In genomic region chr1:82788070-82788469, GRCm38 (mm10) we compare ENCODE assay signal across 21 mouse cellular contexts. TPM values are rescaled to one million over a fixed set of nuclear protein-coding genes. Genes with fewer than 3 reads are reported as not detected.
DNase-seq lines count a peak whose midpoint lies in the region; ATAC-seq and TF ChIP-seq lines count a peak whose summit lies in the region.
"Had no signal": no experiment of that assay in that cellular context is flagged by ENCODE, and none has a peak within 500 bp of the region (broad histone marks: within the 10 kb centered on the region; RNA-seq: fewer than 3 reads in every experiment).

No protein-coding gene starts in this region.

- ATAC-seq in embryonic facial prominence, embryonic 11.5 days (replicated peaks; ENCODE audit: insufficient number of reproducible peaks, low FRiP score, low TSS enrichment, low read depth) = 0 out of 2 replicates have a peak, but pooled peaks have one; percentile 2
- no peak; the same call in 1 of the 2 replicates for ATAC-seq in kidney, embryonic 16.5 days (ENCODE audit: low FRiP score, low TSS enrichment)

- H3K4me2 ChIP-seq in embryonic facial prominence, embryonic 11.5 days (ENCODE audit: low read depth, low read length) = no peak overlapping the region
- H3K4me2 ChIP-seq in kidney, embryonic 16.5 days (replicated peaks; ENCODE audit: low read depth, low read length) = no peak overlapping the region
- H3K4me2 ChIP-seq: embryonic facial prominence, embryonic 12.5 days; hindbrain, embryonic 15.5 days; limb, embryonic 15.5 days; neural tube, embryonic 12.5 days had no signal

- WGBS in embryonic facial prominence, embryonic 11.5 days = 53% methylated on average over 7 of the region's 7 CpGs
- 60% methylated on average over 7 of the region's 7 CpGs for WGBS in embryonic facial prominence, embryonic 10.5 days
- 75% methylated on average over 7 of the region's 7 CpGs for WGBS in kidney, embryonic 16.5 days

- no peaks in the 10 kb centered on the region for H3K9me3 ChIP-seq in embryonic facial prominence, embryonic 11.5 days (replicated peaks; ENCODE audit: control insufficient read depth, low read length)
- H3K9me3 ChIP-seq in embryonic facial prominence, embryonic 10.5 days = no peaks in the 10 kb centered on the region
- no peaks in the 10 kb centered on the region; the same call in 1 of the 2 replicates for H3K9me3 ChIP-seq in kidney, embryonic 16.5 days (ENCODE audit: low read length)
- H3K9me3 ChIP-seq: embryonic facial prominence, embryonic 12.5 days; hindbrain, embryonic 15.5 days; limb, embryonic 15.5 days; neural tube, embryonic 12.5 days had no signal

- TF ChIP-seq CTCF in layer of hippocampus, adult 2 months (conservative IDR thresholded peaks at IDR 0.05) = no peak

- DNase-seq in embryonic facial prominence, embryonic 11.5 days (ENCODE audit: low spot score) = peak; percentile 25
- DNase-seq in embryonic facial prominence, embryonic 10.5 days (ENCODE audit: low spot score) = no peak
- peak; percentile 67 for DNase-seq in 3T3-L1 (ENCODE audit: low read depth, low spot score)
- DNase-seq in cerebellum, postnatal 10 days = peak; percentile 56 to 65
- DNase-seq in layer of hippocampus, adult 2 months (ENCODE audit: low spot score in 2 of 2) = peak; percentile 58 to 79
- no peak for DNase-seq in ovary, postnatal 10 days (ENCODE audit: low spot score)
- DNase-seq in left cerebral cortex, adult 9 months (ENCODE audit: low spot score in 2 of 2) = no peak

- H3K27ac ChIP-seq in embryonic facial prominence, embryonic 11.5 days (replicated peaks; ENCODE audit: low read depth, low read length) = no peak overlapping the region
- no peak overlapping the region for H3K27ac ChIP-seq in embryonic facial prominence, embryonic 10.5 days (replicated peaks)
- H3K27ac ChIP-seq in layer of hippocampus, adult 2 months = peak overlapping the region; percentile 56
- H3K27ac ChIP-seq in kidney, embryonic 16.5 days (ENCODE audit: low read length) = no peak overlapping the region
- H3K27ac ChIP-seq: embryonic facial prominence, embryonic 12.5 days; hindbrain, embryonic 15.5 days; limb, embryonic 15.5 days; neural tube, embryonic 12.5 days had no signal

- H3K4me1 ChIP-seq in embryonic facial prominence, embryonic 11.5 days (ENCODE audit: control insufficient read depth, insufficient read depth, low read length) = no peaks in the 10 kb centered on the region
- 0 out of 2 replicates have a peak, but pooled peaks cover 5% of the 10 kb centered on the region for H3K4me1 ChIP-seq in embryonic facial prominence, embryonic 10.5 days
- H3K4me1 ChIP-seq in kidney, embryonic 16.5 days (ENCODE audit: insufficient read depth, low read length) = peaks cover 3% of the 10 kb centered on the region; the same call in 1 of the 2 replicates
- H3K4me1 ChIP-seq: embryonic facial prominence, embryonic 12.5 days; hindbrain, embryonic 15.5 days; neural tube, embryonic 12.5 days had no signal

- H3K9ac ChIP-seq in embryonic facial prominence, embryonic 11.5 days (replicated peaks; ENCODE audit: low read length) = no peak overlapping the region
- H3K9ac ChIP-seq in kidney, embryonic 16.5 days (replicated peaks; ENCODE audit: low read length) = no peak overlapping the region
- H3K9ac ChIP-seq: embryonic facial prominence, embryonic 12.5 days; hindbrain, embryonic 15.5 days; limb, embryonic 15.5 days; neural tube, embryonic 12.5 days had no signal

- H3K4me3 ChIP-seq in embryonic facial prominence, embryonic 11.5 days (ENCODE audit: low read depth, low read length) = no peak overlapping the region
- no peak overlapping the region for H3K4me3 ChIP-seq in embryonic facial prominence, embryonic 10.5 days
- H3K4me3 ChIP-seq in layer of hippocampus, adult 2 months = no peak overlapping the region
- no peak overlapping the region for H3K4me3 ChIP-seq in kidney, embryonic 16.5 days (ENCODE audit: low read length)
- H3K4me3 ChIP-seq: embryonic facial prominence, embryonic 12.5 days; hindbrain, embryonic 15.5 days; limb, embryonic 15.5 days; neural tube, embryonic 12.5 days had no signal

- no peaks in the 10 kb centered on the region for H3K27me3 ChIP-seq in embryonic facial prominence, embryonic 11.5 days (ENCODE audit: control insufficient read depth, insufficient read depth, low read length)
- H3K27me3 ChIP-seq in embryonic facial prominence, embryonic 10.5 days (replicated peaks; ENCODE audit: low read depth, poor library complexity, severe bottlenecking) = no peaks in the 10 kb centered on the region
- no peaks in the 10 kb centered on the region for H3K27me3 ChIP-seq in kidney, embryonic 16.5 days (ENCODE audit: insufficient read depth, low read length)
- H3K27me3 ChIP-seq: embryonic facial prominence, embryonic 12.5 days; hindbrain, embryonic 15.5 days; limb, embryonic 15.5 days; neural tube, embryonic 12.5 days had no signal

- no peaks in the 10 kb centered on the region for H3K36me3 ChIP-seq in embryonic facial prominence, embryonic 11.5 days (replicated peaks; ENCODE audit: control insufficient read depth, insufficient read depth, low read depth, low read length)
- H3K36me3 ChIP-seq in embryonic facial prominence, embryonic 10.5 days (replicated peaks) = no peaks in the 10 kb centered on the region
- no peaks in the 10 kb centered on the region for H3K36me3 ChIP-seq in kidney, embryonic 16.5 days (ENCODE audit: insufficient read depth, low read length)
- H3K36me3 ChIP-seq: embryonic facial prominence, embryonic 12.5 days; hindbrain, embryonic 15.5 days; limb, embryonic 15.5 days; neural tube, embryonic 12.5 days had no signal

RNA-seq across cellular contexts. Expression of gene Gm47791, which starts 17.0 kb away (rescaled TPM):
- polyA plus RNA-seq in embryonic facial prominence, embryonic 11.5 days (2014; fragmentation: Nextera tagmentation; extraction: Ambion mirVana) = not detected in 2 replicates
- polyA plus RNA-seq in embryonic facial prominence, embryonic 10.5 days (2016; fragmentation: Nextera tagmentation; extraction: Ambion mirVana) = not detected in 2 replicates
- total RNA-seq in layer of hippocampus, adult 2 months (2021) = not detected
- not detected in 2 replicates for polyA plus RNA-seq in kidney, embryonic 16.5 days (2015; fragmentation: Nextera tagmentation; extraction: Ambion mirVana)
- total RNA-seq: adrenal gland, adult 8-10 months; heart, postnatal 10 days; left cerebral cortex, adult 18-20 months; megakaryocyte, adult 5-6 weeks had no signal
- polyA plus RNA-seq: embryonic facial prominence, embryonic 12.5 days; frontal cortex, adult 2 months; gonadal fat pad, adult 2 months; hindbrain, embryonic 15.5 days; limb, embryonic 15.5 days; lung, adult 2 months; midbrain, embryonic 16.5 days; neural tube, embryonic 12.5 days; testis, adult 2 months had no signal

RNA-seq across cellular contexts. Expression of gene Tm4sf20, which starts 19.8 kb away (rescaled TPM):
- not detected in 2 replicates for polyA plus RNA-seq in embryonic facial prominence, embryonic 11.5 days (2014; fragmentation: Nextera tagmentation; extraction: Ambion mirVana)
- 0.25 TPM in 1 of 2 replicates, not detected in the other for polyA plus RNA-seq in embryonic facial prominence, embryonic 10.5 days (2016; fragmentation: Nextera tagmentation; extraction: Ambion mirVana)
- total RNA-seq in layer of hippocampus, adult 2 months (2021) = not detected
- 1.1 and 1.7 TPM in 2 replicates for polyA plus RNA-seq in kidney, embryonic 16.5 days (2015; fragmentation: Nextera tagmentation; extraction: Ambion mirVana)
- total RNA-seq: adrenal gland, adult 8-10 months; heart, postnatal 10 days; left cerebral cortex, adult 18-20 months; megakaryocyte, adult 5-6 weeks had no signal
- polyA plus RNA-seq: embryonic facial prominence, embryonic 12.5 days; frontal cortex, adult 2 months; gonadal fat pad, adult 2 months; hindbrain, embryonic 15.5 days; limb, embryonic 15.5 days; lung, adult 2 months; testis, adult 2 months had no signal

RNA-seq across cellular contexts. Expression of gene Agfg1, which starts 51.2 kb away (rescaled TPM):
- polyA plus RNA-seq in embryonic facial prominence, embryonic 11.5 days (2014; fragmentation: Nextera tagmentation; extraction: Ambion mirVana) = 48.6 and 51.6 TPM in 2 replicates
- 32.3 and 35.4 TPM in 2 replicates for polyA plus RNA-seq in embryonic facial prominence, embryonic 10.5 days (2016; fragmentation: Nextera tagmentation; extraction: Ambion mirVana)
- total RNA-seq in layer of hippocampus, adult 2 months (2021) = 10 to 100 TPM; 68.9 TPM
- polyA plus RNA-seq in kidney, embryonic 16.5 days (2015; fragmentation: Nextera tagmentation; extraction: Ambion mirVana) = 28.0 and 28.2 TPM in 2 replicates

Comparison
In these comparisons a context has a peak if more than half of its experiments do, and no peak if none do; other contexts are left out.
1. DNase-seq: peak in embryonic facial prominence, embryonic 11.5 days (single experiment), 3T3-L1 (single experiment), cerebellum, postnatal 10 days (2 of 2) and layer of hippocampus, adult 2 months (2 of 2); none in embryonic facial prominence, embryonic 10.5 days (single experiment), ovary, postnatal 10 days (single experiment) and left cerebral cortex, adult 9 months (0 of 2).